Mouse (Mus musculus) gastrocnemius, postnatal 14 days (tissue): Measurements from ENCODE around the gene Ak7. TPM values are rescaled to one million over a fixed set of nuclear protein-coding genes. Genes with fewer than 3 reads are reported as not detected.

Experiments
- total RNA-seq, 2 experiments: library from RNA; stranded (reverse); gene quantifications; 2 replicates each; pipeline ENCODE4 v1.2.3; 2021

Gene Ak7
- total RNA-seq, 2 experiments from 2014 or later: not detected

Other genes starting within 250 kb of the Ak7 start
- 1 to 10 TPM in 1 of 2 experiments, under 1 TPM in 1; 0.82 to 1.8 TPM for gene Bdkrb2, start 142.8 kb upstream of the Ak7 start, total RNA-seq
- gene Bdkrb1, start 102.9 kb upstream of the Ak7 start, total RNA-seq: not detected
- 1 to 10 TPM; 4.5 to 5.6 TPM for gene Gskip, start 21.1 kb upstream of the Ak7 start, total RNA-seq
- 10 to 100 TPM; 14.0 to 14.6 TPM for gene Atg2b, start 20.8 kb upstream of the Ak7 start, total RNA-seq
- gene Papola, start 78.7 kb downstream of the Ak7 start, total RNA-seq: 10 to 100 TPM; 64.5 to 70.9 TPM